Mouse (Mus musculus) telencephalon, adult 2 months (tissue): ENCODE measurements around the gene Spsb1.

ENCODE experiments used
- DNase-seq: peaks from one replicate; pipeline ENCODE4 v3.0.0-alpha.2; 2011; ENCODE audit warnings: low read depth, low spot score

The Spsb1 gene

GRCm38 (mm10) chr4:149953621-149954481 is 992 bp downstream of the Spsb1 start:
- DNase-seq, result no peak

GRCm38 (mm10) chr4:149952201-149952600 is 2.6 kb downstream of the Spsb1 start:
- DNase-seq, result no peak

GRCm38 (mm10) chr4:149951201-149951600 is 3.6 kb downstream of the Spsb1 start:
- no peak for DNase-seq

DNA sequence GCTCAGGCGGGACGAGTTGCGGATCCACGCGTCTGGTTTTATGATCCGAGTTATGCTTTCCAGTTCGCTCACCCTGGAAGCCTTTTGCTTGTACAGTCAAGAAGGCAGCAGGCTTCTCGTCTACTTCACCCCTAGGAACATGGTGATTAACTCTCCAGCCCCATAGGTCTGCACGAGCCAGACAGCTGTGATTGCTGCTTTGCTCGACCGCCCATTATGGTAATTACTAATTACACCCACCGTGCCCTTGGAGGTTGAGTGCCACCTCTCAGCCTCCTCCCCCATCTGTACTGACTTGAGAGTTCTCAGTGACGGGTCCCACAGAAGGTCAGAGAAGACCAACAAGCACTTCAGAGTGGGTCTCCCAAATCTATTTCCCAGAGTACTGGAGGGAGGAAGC is 5.2 kb downstream of the Spsb1 start:
- no peak for DNase-seq

DNA sequence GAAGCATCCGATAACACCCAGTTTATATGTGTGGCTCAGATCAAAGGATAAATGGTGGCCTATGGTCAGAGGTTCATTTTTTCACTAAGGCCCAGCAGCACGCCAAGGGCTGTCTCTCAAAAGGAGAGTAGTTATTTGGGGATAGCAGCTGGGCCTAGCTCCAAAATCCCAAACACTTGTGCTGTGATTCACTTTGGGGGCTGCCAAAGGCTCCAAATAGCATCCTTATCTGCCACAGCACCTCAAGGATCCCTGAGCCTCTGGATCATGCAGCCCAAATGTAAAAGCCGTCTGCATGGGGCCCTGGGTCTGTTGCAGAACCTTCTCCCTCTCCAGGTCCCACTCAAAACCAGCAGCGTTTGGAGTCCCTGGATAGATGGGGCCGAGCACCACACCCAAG is 6.7 kb downstream of the Spsb1 start:
- DNase-seq, result no peak

DNA sequence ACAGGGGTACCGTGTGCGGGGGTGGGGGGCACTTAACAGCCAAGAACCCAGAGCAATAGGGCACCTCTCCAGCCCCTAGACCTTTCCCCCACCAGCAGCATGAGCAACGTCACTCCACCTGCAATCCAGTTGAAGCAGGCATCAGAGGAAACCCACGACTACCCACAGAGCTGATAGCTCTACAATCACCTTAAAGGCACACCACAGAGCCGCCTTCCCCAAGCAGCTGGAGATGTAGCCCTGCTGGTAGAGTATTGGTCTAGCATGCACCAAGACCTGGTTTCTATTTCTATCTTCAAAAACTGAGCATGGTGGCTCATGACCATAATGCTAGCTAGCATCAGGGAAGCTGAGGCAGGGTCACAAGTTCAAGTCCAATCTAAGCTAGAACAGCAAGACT is 7.4 kb downstream of the Spsb1 start:
- no peak for DNase-seq

DNA sequence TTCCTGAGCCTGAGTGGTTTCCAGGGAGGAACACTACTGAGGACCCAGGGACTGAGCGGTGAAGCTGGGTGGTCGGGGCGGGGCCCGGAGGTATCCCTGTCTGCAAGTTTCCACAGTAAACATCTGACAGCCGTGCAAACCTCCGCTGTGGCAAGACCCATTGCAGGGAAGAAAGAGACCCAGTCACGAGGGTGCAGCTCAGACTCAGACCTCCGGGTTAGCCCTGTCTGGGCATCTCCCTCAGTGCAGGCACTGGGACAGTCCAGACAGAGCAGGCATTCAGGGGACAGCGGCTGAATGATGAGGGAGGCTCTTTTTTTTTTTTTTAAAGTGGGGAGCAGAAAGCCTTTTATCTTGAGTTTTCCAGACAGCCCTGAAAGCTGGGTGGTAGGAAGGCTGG is 9.6 kb downstream of the Spsb1 start:
- DNase-seq, result no peak

- no peak for DNase-seq
Observed at GRCm38 (mm10) chr4:149944214-149944613, 10.6 kb downstream of the Spsb1 start.

DNA sequence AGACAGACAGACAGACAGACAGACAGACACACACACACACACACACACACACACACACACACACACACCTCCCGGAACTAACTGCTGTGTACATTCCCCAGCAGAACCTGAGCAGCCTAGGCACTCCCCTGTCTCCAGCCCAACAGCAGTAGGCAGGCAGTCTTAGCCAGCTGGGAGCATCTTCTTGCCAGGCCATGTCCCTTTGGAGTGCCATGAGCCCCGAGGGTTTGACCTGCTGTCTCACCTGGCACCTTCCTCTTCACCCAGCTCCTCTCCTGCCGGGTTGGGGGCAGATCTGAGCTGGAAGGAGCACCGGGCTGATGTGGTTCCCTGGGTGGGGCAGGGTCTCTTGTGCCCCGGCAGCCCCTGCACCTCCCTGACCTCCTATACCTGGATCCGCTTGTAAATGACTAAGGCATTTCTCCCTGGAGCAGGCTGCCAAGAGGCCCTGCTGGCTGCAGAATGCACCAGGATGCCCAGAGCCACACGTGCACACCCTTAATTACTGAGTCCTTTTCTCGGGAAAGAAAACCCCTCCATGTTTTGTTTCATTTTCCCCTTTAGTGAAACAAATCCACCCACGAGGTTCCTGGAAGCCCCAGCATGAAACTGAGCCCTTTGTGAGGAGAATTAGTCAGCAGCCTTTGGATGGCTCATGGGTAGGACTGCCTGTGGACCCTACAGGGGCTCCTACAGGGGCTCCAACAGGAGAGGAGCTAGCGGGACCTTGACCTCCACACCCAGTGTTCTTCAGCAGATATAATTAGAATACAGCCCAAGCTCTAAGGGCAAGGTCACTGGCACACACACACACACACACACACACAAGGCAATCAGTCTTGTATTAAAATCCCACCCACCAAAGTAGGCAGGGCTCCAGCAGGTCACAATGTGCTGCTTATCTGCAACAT is 11.8 kb downstream of the Spsb1 start:
- DNase-seq, result no peak

DNA sequence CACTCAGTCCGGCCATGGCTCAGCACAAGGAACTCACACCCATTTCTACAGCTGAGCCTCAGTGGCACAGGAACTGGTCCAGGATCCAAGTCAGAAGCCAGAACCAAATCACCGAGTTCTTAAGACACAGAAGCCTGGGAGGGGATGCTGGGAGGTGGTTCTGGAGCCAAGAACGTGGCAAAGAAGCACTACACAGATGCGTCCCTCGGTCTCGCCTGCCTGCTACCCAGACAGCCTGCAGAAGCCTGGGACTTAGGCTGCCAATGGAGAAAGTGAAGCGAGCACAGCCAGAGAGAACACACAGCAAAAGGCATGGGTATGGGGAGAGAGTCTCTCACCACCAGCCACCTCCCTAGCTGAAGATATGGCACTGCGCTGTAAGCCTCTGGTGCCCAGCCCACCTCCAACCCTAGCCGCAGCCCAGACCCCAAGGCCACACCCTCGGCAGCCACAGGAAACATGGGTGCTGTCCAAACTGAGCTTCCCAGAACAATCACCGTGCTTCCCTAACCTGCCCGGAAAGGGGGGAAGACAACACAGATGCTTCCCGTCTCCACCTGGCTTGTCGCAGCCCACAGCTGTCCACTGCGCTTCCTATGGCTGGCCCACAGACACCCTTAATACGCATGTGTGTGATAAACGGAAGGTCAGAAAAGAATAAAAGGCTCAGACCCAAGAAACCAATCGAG is 13.6 kb downstream of the Spsb1 start:
- no peak for DNase-seq

- no peak for DNase-seq
Observed at GRCm38 (mm10) chr4:149938701-149939100, 16.1 kb downstream of the Spsb1 start.

DNA sequence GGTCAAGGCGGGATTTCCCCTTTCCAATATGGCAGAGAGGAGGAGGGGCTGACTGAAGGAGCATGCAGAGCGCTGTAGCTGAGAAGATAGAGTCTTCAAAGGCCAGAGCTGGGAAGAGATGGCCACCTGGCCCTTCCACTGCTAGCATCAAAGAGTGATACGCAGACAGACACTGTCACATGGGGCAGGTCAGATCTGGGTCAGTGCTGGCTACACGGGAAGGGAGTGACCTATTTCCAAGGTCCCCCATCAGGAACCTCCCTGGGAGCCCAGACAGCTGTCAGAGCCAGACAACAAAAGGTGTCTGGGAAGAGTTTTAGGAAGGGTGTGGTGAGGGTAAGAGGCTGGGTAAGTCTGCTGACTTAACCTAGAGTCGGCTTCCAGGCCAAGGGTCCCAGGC is 17.9 kb downstream of the Spsb1 start:
- no peak for DNase-seq

GRCm38 (mm10) chr4:149935470-149935869 is 19.4 kb downstream of the Spsb1 start:
- no peak for DNase-seq

DNA sequence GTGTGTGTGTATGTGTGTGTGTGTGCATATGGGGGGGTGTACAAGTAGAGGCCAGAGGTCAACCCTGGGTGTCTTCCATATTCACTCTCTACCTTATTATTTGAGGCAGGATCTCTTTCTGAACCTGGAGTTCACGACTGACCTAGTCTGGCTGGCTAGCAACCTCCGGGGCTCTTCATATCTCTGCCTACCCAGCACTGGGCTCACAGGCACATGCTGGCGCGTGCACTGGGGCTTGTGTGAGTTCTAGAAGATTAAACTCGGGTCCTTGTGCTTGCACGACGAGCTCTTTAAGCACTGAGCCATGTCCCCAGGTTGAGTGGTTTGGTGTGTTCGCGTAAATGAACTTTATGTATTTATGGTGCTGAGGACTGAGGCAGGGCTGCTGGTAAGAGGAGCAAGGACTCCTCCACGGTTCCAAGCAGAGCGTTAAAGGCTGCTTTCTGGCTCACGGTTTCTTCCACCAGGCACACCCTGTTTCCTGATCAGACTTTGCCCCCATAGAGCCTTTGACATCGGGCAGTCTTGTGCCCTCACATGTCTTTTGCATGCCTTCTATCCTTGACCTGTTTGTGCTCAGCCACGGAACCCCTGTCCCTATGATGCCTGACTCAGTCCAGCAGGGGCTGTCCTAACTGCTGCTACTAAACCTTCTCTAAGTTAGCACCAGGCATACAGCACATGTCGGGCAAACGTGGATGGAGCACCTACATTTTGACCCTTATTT is 21.2 kb downstream of the Spsb1 start:
- no peak for DNase-seq

- no peak for DNase-seq
Observed at GRCm38 (mm10) chr4:149933025-149933424, 21.8 kb downstream of the Spsb1 start.

GRCm38 (mm10) chr4:149932108-149932815 is 22.6 kb downstream of the Spsb1 start:
- DNase-seq, result no peak

DNA sequence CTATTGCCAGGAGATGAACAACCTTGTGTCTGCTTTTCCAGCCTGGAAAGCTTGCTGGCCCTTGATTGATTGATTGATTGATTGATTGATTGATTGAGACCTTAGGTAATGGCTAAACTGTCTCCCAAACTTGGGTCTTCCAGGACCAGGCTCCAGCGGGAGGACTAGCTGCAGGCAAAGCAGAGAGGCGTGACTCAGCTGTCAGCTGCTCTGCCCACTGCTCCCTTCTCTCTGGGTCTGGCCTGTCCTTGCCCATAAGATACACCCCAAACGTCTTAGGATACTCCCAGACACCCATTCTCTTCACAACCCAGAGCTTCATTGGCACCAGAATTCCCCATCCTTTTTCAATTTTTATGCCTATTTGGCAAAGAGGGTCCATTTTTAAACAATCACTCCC is 24.1 kb downstream of the Spsb1 start:
- no peak for DNase-seq

- no peak for DNase-seq
Observed at GRCm38 (mm10) chr4:149923014-149923413, 31.8 kb downstream of the Spsb1 start.

GRCm38 (mm10) chr4:149922121-149922718 is 32.6 kb downstream of the Spsb1 start:
- no peak for DNase-seq

DNA sequence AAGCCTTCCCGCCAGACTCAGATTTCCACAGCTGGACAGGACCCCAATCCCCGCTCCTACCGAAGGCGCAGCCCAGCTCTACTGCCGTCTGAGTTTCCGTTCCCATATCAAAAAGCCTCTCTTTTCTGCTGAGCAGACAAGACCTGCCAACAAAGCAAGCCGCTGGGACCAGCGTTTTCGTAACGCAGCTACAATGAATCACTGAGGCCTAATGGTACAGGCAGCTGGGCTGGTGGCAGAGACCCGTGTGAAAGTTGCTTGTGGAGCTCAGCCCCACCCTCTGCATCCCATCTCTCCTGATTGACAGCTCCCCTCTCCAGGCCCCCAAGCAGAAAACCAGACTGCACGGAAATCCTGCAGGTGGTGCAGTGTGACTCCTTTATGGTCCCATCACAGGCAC is 34.0 kb downstream of the Spsb1 start:
- DNase-seq, result no peak
